Mouse (Mus musculus): ENCODE data around the gene Asb2.

The Asb2 gene

DNA sequence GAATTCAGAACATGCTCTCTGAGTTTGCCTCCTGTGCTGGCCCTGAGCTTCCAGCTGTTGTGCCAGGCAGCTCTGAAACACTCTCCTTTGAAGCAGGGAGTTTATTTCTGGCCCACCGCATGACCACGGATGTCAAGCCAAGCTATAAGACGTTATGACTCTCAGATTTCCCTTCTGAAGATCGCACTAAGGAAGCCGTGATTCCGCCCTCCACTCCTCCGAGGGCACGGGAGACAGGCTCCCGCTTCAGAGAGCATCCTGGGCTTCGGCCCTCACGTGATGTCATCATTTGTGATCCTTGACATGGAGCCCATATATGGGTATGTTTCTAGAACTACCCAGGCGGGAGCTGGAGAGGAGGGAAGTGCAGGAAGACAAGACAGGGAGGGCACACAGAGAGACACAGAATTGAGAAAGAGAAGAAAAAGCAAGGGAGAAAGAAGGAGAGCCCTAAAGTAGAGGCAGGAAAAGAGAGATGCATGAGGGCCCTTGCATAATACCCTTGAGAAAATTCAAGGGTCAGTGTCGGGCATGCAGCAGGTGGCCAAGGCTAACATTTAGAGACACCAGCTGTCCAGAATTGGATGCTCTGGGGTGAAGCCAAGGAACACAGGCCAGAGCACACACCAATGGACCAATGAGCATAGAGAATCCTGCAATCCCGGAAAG lies at the start of gene Asb2:
Gene Asb2 (minus strand): TSS at position 256 of the 669 bp plus-strand sequence.
- no peak for DNase-seq (ENCODE audit: low read depth, low spot score)

DNA sequence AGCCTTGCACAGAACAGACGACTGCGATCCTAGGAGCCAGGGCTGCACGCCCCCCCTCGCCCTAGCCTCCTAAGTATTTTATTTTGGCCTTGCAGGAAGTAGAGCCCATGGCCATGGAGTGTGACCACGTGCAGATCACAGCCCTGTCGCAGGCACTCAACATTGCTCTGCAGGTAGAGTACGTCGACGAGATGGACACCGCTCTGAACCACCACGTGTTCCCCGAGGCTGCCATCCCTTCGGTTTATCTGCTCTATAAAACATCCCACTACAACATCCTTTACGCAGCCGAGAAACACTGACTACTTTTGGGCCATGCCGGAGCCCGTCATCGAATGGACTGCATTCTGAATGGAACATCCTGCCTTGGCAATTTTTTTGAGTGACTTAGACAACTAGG lies 48.3 kb upstream of the Asb2 start:
- DNase-seq (ENCODE audit: low read depth, low spot score) = no peak

DNA sequence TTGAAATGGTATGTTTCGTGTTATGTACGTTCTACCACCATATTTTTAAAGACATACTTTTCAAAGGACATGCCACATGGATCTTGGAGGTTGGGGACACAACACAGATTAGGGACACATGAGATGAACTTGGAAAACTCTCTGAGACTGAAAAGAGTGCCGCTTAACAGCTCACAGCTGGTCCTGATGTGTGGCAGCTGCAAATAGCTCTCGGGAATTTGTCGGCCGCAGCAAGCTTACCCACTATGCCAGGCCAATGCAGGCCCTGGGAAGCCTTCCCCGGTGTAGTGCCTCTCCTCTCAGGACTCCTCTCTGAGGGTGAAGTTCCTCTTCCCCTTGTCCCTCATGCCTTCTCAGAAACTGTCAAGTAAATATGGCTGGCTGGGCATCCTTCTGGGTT lies 41.0 kb upstream of the Asb2 start:
- DNase-seq (ENCODE audit: low read depth, low spot score) = no peak

DNA sequence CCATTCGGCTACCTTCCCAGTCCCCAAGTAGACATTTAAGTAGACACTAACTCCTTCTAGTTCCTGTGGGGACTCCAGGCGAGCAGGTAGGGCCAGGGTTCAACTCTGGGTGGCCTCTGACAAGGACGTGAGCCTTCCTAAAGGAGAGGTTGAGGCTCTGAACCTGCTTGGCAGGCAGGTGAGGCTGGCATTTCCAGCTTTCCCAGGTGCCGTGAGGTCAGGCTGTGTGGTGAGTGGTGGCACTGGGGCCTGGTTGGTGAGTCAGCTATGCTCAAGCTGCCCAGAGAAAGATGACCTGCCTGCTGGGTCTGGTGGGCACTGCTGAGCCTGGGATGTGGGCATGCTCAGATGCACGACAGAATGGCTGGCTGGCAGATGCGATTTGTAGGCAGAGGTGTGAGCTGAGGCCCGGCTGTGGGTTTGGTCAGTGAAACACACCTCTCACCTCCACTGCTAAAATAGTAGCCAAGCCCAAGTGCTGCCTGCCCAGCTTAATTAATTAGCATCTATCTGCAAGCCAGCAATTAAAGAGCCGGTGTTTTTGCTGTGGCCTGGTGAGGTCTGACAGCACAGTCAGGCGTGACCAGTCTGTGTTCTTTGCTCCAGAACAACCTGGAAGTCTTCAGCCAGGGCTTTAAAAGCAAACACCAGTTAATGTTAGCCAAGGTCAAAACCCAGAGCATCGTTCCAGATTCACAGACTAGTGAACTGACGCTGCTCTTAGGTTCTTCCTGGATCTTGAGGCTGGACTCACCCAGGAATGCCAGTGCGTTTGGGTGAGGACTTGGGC lies 39.9 kb upstream of the Asb2 start:
- no peak for DNase-seq (ENCODE audit: low read depth, low spot score)

DNA sequence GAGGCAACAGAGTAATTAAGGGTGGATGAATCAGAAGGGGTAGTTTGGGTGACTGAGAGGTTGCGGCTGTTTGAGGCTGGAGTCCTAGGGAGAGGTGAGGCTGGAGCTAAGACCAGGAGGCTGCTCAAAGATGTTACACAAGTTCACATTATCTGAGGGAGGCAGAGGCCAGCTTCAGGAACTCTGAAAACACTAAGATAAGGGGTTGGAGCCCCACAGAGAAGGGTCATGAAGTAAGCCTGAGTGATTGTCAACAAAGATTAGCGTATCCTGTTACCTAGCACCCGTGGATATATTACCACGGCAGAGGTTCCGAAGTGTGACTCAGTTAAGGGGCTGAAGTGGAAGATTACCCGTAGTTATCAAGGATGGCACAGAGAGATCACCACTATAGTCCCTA lies 37.7 kb upstream of the Asb2 start:
- DNase-seq (ENCODE audit: low read depth, low spot score) = no peak

DNA sequence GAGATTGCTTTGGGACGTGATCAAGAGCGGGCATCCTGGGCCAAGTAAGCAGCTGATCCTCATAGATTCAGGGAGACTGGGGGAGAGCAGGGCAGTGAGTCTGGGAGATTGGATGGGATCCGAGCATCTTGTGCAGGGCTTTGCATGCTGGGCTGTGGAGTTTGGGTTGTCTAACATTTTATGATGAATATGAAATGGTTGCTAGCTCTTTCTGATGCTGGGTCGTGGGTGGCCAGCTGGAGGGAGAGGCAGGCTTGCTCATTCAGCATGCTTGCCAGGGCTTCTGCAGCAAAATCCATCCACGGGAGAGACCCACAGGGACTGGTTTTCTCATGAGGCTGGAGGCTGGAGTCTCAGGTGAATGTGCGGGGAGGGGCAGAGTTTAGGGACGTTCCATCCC lies 35.3 kb upstream of the Asb2 start:
- DNase-seq (ENCODE audit: low read depth, low spot score) = no peak

DNA sequence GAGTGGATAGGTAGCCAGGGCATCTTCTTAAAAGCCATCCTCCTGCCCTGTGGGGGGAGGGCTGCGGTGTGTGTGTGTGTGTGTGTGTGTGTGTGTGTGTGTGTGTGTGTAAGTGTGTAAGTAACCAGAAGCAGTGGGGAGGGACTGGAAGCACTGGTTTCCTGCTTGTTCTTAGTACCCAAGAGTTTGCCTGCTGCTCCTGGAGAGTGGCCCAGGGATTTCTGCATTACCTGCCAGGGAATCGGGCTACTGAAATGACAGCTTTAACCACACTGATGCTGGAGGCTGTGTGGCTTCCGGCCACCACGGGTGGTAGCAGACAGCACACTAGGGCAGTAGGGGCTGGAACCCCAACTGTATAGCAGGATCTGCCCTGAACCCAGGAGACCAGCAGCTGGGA lies 34.2 kb upstream of the Asb2 start:
- no peak for DNase-seq (ENCODE audit: low read depth, low spot score)

DNA sequence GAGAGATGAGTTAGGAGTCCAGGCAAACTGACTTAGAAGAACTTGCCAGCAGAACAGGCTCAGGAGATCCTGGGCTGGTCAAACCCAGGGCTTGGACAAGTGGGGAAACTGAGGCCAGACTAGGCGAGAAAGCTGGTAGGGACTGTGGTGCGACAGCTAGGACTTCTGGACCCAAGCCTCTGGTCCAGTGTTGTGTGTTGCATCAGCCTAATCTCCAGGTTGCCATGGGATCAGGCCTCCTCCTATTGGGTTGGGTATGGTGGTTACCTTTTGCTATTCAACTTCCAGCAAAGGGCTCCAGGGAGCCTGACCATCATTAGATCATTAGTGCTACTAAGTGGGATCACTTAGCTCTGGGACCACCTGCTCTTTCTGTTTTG lies 33.5 kb upstream of the Asb2 start:
- DNase-seq (ENCODE audit: low read depth, low spot score) = no peak

DNA sequence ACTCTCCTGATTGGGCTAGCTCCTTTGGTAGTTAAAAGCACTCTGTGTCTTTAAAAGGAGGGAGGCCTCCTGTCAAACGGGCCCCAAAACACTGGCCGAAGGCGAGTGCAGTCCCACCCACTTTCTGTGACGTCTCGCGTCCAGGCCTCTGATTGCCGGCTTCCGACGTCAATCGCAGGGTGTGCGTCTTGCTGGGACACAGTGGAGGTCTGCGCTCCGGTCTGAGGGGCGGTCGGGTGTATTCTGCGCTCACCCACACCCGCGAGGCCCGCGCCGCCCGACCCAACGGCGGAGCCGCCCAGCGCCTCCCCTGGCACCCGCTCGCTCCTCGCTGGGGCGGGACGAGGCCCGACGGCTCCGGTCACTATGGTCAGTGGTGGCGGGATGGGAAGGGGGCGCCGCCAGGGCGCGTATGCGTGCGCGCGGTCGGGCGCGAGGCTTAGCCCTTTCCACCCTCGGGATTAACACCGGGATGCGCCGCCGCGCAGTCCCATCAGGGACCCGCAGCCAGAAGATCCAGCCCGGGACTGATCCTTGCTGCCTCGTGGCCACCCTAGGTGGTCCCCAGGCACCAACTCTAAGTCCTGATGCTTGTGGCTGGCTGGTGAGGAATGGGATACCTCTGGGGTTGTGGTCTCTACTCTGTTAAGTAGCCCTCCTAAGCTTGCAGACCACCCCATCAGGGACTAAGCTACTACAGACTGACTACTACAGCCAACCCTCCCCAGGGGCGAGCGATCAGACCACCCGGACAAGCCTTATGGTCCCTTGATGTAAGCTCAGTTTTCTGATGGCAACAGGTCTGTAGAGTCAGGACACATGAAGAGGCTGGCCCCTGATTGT lies 32.9 kb upstream of the Asb2 start, which contains the start of gene Otub2:
Gene Otub2 (plus strand): TSS at position 178 of the 843 bp plus-strand sequence.
- peak; percentile 95 for DNase-seq (ENCODE audit: low read depth, low spot score)

DNA sequence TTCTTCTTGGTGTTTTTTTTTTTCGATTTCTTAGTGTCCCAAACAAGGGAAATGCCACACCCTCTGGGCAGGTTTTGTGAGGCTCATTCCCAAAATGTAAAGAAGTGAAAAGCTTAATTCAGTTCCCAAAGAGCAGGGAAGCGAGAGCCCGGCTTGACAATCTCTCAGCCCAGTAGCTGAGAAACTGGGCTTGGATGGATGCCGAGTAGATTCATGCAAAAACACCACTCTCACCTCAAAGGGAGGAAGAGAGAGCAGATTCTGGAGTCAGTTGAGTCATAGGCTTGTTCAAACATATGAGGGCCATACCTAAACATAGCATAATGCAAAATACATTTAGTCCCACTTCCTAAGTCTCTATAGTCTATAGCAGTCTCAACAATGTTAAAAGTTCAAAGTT lies 24.4 kb upstream of the Asb2 start:
- no peak for DNase-seq (ENCODE audit: low read depth, low spot score)

DNA sequence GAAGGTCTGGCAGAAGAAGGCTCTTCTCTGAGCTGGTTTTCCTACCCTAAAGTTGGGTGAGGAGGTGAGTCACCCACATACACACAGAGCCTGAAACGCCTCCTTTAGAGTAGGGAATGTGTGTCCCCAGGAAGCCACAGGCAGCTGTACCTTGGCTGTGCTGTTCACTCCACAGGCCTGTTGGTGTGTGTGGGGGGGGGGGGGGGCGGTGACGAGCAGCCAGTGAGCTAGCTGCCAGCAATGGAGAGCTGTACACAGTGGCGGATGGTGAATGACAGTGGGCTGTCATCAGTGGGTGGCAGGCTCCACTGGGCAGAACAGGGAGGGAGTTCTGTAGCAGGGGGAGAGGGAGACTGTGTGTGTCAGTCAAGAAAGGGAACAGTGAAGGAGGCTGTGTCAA lies 21.0 kb upstream of the Asb2 start:
- no peak for DNase-seq (ENCODE audit: low read depth, low spot score)

DNA sequence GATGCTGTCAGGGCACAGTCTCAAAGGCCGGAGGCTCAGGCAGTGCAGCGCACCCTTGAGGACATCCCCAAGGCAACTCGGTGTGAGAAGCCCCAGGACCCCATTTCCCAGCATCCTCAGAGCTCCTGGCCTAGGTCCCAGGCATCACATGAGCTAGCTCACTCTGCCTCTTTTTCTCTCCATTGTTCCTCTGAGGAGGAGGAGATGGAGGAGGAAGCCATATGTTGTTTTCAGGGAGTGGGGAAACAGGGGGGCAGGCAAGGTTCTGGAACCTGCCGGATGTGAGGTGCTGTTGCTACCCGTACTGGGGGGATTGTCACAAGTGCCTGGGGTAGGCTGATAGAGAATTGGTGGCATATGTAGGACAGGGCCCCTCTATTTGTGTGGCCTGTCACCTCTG lies 20.3 kb upstream of the Asb2 start:
- no peak for DNase-seq (ENCODE audit: low read depth, low spot score)

DNA sequence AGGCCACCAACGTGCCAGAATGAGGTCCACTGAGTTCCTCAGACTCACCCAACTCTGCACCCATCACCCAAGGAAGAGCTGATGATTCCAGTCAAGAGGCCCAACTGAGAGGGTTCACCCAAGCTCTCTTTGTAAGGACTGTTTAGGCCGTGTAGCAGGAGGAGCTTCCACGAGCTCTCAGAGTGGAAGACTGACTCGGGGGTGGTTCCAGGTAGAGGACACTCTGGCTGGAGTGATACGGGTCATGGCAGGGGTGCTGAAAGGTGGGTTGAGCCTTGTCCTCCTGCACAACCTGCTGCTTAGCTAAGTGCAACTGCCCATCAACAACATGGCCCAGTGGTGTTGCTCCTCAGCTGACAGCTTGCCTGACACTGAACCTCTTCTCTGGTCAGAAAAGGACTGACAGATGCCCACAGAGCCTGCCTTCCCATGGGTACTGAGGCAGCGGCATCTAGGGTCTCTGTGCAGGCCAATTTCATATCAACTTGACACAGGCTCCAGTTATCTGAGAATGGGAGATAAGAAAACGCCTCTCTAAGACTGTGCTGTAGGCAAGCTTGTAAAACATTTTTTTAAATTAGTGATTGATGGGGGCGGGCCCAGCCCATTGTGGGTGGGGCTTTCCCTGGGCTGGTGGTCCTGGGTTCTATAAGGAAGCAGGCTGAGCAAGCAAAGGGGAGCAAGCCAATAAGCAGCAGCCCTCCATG lies 17.9 kb upstream of the Asb2 start:
- DNase-seq (ENCODE audit: low read depth, low spot score) = no peak

DNA sequence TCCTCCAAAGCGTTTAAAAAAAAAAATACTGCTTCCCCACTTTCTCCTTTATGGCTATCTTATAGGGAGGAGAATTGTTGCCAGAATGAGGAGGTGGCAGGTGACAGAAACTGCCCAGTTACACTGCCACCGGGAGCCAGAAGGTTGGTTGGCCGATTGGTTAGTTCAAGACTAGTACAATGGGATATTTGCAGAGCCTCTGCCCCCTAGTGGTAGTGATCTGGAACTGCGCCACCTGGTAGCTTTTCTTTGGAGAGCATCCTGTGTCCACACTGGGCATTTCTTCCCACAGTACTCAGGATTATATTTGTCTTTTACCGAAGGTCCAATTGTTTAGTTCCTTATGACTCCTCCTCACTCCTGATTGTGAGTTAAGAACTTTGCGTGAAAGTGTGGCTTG lies 15.9 kb upstream of the Asb2 start:
- peak; percentile 65 for DNase-seq (ENCODE audit: low read depth, low spot score)

DNA sequence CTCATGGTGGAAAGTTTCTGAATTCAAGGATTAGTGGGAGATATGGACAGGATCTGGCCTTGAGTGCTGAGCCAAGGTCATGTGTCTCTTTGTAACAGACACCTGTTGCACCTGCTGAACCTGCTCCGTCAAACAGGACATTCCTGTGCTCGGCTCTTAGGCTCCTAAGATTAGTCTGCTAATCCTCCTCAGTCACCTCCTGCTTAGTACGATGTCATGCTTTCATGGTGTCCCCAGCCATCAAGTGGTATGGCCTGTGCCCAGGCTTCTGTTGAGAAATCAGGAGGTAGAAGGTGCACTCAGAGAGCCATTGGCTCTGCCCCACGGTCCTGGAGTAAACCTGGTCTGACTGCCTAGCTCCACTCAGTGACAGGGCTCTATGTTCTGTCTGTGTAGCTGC lies 15.1 kb upstream of the Asb2 start:
- DNase-seq (ENCODE audit: low read depth, low spot score) = no peak

DNA sequence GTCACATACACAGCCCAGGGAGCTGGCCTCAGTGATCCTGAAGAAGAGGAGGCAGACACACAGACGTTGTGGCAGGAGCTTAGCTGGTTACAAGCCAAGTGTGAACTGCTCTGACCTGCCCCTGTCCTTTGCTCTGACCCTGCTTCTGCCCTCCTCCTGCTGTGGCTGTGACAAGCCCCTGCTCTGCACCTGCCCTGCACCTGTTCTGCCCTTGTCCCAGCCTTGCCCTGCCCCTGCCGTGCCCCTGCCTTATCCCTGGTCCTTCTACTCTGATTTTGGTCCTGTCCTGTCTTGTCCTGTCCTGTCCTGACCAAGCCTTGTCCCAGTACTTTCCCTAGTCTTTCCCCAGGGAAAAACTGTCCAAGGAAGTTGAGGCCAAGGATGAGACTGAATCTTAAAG lies 13.0 kb upstream of the Asb2 start:
- no peak for DNase-seq (ENCODE audit: low read depth, low spot score)

DNA sequence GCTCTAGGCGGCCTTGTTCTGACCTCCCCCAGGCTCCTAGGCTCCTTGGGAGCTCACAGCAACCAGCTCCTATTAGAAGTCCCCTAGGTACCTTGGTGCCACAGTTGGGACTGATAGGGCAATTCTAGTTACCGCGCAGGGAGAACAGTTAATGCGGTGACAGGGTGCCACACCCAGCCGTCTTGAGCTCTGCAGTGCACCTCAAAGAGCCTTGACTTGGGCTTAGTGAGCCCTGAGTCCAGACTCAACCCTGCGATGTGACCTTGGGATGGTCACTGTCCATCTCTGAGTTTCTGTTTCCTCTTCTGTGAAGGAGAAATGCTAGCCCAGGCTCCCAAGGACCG lies 12.5 kb upstream of the Asb2 start:
- DNase-seq (ENCODE audit: low read depth, low spot score) = no peak

DNA sequence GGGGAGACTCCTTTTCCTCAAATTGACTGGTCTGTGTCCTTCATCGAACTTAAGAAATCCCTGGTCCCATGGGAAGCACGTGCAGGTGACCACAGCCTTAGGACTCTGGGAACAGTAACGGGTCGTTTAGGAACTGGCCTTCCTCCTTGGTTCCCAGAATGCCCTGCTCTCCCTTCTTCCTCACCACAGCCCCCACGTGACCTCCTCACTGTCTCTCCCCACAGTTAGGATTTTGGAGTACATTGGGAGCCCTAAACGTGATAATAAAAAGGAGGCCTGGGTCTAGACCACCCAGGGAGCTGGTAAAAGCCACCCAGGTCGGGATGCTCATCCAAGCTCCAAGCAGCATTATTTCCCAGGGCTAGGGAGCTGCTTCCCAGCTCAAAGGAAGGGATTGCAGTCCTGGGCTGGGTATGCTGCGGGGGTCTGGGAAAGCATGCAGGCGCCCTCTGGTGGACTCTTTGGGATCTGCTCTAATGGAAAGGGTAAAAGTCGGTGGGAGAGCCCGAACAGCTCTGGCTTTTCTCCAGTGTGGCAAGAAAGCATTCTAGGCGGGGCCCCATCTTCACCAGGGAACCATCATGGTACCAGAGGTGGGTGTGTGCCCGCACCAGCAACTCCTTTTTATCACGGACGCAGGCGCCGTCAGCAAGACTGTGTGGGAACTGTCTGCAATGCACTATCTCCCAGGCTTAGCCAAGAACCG lies 12.0 kb upstream of the Asb2 start:
- DNase-seq (ENCODE audit: low read depth, low spot score) = peak; percentile 76

DNA sequence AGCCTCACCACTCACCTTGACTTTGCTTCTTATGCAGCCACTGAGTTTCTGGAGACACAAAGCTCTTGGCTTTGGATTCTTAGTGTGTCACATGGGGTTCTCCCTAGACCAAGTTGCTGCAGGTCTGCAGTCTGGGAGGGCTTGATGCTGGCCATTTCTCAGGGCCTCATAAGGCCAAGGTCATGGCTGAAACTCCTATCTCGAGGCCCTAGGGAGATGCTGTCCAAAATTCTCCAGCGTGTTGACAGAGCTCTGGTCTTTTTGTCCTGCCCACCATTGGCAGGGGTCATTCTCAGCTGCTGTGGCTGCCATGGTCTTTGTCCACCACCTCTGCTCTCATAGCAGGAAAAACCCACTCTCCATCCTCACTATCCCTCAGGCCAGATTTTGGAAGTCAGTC lies 11.4 kb upstream of the Asb2 start:
- no peak for DNase-seq (ENCODE audit: low read depth, low spot score)

DNA sequence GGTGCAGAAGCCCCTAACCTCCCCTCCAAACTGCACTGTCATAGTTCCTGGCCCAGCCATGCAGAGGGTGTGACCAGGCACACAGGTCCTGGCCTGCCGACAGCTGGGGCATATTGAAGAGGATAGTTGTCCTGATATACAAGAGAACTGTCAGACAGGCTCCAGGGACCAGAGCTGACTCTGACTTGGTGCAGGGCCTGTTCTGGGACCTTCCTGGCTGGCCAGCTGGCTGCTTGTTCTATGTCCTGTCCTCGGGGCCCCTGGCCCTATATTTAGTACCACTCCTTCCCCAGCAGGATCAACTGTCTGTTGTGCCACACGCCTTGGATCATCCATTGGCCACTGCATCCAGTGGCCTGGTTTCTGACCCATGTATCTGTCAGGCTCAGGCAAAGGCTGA lies 6.5 kb upstream of the Asb2 start:
- no peak for DNase-seq (ENCODE audit: low read depth, low spot score)

DNA sequence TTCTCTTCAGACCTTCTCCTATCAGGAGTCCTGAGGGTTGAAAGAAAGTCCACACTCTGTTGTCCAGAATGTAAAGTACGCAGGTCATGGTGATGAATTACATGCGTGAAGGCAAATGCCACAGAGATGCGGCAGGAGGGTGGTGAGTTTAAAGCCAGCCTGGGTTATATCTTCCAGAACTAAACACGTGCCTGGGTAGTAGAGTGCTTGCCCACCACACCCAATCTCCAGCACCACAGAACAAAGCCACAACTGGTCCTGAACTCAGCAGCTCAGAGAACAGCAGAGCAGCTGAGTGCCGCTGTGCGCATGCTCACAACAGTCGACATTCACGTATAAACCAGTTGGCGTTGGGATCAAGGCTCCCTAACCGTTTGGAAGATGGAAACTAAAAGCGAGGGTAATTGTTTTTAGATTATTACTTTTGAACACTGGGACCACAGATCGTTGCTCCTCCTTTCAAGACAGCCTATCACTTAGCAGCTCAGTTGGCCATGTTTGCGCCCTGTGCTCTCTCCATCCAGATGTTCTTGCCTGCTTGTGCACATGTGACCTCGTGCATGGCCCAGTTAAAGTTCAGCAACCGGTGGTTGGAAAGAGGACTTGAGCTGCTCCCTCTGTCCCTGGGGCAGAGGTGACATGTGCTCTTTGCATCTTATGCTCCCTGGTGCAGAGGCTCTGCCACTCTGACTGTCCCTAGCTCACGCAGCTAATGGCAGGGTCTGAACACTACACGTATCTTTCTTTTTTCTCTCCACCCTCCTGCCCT lies 5.9 kb upstream of the Asb2 start:
- no peak for DNase-seq (ENCODE audit: low read depth, low spot score)
